Mouse (Mus musculus): ENCODE data around the gene S100a3.

The S100a3 gene

DNA sequence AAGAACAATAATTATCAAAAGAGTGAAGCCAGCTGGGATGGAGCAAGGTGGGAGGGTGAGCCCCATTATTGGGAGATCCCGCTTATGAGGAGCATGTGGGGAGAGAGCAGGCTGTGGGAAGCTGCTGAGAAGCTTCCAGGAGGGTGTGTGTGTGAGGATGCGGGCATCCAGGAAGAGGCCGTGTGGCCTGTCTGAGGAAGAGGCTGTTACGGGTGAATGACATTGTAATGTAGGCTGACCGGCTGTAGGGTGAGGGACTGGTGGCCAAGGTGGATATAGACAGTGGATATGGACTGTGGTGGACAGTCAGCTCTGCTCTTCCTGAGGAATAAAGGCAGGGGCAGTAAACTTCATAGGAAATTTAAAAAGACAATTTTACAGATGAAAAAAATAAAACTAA lies 65.1 kb downstream of the S100a3 start:
- no peak for DNase-seq (ENCODE audit: extremely low read depth, low read depth, low spot score)

DNA sequence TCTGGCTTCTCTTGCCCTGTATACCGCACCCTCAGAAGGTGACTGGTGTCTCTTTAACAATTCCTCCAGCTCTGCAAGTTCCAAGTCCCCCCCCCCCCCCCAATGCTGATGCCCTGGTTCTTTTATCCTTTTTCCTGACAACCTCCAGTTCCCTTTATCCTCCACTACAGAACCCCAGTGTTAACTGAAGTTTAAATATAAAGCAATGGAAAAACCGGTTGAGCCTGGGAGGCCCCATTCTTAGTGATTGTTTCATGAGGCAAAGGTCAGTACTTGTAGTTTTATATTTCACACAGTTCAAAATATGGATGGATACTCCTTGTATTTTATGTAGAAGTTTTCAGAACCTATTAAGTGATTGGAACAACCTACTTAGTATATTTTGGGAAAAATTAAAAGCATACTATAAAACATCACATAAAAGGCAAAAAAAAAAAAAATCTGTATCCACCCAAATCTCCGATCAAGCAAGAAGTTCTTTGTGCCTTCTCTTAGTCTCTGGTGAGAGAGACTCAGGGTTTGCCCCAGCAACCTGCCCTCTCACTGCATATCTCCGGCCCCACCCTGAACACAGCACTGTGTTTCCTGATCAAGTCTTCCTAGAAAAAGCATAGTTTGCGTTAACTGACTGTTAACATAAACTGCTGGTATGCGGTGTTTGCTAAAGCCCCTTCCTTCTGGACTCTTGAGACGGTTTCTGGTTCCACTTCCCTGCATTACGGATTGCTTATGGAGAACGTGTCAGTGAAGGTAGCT lies 66.1 kb downstream of the S100a3 start:
- DNase-seq (ENCODE audit: extremely low read depth, low read depth, low spot score) = no peak

DNA sequence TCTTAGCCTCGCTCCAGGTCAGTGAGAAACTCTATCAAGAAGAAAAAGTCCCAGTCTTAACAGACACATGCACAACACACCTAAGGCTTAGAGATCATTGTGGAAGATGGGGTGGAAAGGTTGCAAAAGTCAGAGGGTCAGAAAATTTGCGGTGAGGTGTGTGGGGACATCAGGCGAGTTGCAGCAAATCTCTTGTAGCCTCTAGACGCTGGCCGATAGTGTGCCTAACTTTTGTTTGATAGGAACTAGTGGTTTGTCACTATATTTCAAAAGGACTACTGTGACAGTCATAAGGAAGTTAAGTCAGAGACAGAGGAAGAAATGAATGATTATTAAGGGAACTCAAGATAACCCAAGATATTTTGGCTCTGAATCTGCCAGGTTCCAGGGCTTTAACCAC lies 67.0 kb downstream of the S100a3 start:
- no peak for DNase-seq (ENCODE audit: extremely low read depth, low read depth, low spot score)

DNA sequence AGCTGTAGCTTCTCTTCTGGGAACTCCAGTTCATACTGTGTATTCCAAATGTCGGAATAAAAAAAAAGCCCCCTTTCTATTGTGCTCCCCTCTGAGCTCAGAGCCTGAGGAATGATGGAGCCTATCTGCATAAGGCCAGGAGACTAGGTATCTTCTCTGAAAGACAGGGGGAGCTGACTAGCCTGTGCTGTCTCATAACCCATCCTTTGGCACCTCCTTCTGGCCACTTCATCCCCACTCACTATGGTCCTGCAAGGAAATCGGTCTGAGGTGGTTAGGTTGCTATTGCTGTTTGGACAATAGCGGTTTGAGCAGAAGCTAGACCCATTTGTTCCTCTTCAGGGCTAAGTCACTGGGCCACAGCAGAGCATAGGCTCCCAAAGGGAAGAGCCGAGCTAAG lies 67.4 kb downstream of the S100a3 start:
- DNase-seq (ENCODE audit: extremely low read depth, low read depth, low spot score) = no peak

DNA sequence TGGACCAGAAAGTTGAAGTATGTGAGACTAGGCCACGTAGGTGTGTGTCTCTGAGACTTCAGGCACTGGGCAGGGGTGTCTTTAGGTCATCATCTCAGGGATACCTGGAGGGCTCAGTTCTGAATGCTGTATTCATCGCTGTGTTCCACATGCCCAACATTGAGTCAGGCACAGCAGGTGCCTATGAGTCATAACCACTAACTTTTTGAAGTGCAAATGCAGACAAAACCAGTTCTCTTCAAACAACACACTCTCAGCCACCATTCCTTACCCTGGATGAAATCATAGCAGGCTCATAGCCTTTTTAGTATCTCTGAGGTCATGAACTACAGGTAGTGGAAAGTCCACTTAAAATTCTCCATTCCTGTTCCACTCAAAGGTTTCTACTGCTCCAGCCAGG lies 68.9 kb downstream of the S100a3 start:
- no peak for DNase-seq (ENCODE audit: extremely low read depth, low read depth, low spot score)

DNA sequence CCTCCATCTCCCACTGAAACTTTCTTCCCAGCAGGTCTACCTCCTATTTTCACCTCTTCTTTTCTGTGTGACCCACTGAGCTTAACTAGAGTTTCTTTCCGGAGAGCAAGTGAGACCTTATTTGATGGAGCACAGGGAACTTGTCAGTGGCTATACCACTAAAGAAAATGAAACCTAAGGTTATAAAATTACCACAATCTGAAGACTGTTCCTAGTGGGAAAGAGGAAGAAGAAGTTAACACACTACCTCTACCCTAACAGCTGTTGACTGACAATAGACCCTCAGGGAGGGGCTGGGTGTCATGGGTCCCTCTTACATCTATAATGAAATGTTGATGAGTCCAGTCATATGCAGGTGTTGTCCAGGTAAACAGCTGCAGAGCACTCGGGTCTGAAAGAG lies 71.6 kb downstream of the S100a3 start:
- no peak for DNase-seq (ENCODE audit: extremely low read depth, low read depth, low spot score)

DNA sequence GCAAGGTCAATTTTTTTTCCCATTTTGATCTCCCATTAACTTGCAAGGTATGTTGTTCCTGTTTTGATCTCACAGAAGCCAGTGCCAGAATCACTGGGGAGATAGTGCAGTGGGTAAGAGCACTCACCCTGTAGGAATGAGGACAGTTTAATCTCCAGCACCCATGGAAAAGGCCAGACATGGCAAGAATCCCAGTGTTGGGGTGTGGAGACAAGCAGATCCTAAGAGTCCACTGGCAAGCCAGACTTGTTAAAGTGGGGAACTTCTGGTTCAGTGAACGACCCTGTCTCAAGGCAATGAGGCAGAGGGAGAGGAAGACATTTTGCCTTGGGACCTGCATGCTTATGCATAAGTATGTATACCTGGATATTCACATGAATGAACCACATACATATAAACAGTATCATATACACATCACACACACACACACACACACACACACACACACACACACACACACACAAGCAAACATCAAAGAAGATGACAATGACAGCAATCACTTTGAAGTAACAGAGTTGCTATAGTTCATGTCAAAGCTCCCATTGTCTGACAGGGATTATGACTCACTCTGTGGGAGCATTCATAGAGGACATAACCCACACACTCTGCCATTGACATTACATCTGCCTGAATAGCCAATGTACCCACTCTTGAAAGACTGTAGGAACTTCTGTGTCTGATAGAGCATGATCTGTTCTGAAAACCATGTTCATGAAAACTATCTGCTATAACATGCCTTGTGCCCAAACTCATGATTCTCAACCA lies 78.3 kb downstream of the S100a3 start:
- DNase-seq (ENCODE audit: extremely low read depth, low read depth, low spot score) = peak; percentile 28

DNA sequence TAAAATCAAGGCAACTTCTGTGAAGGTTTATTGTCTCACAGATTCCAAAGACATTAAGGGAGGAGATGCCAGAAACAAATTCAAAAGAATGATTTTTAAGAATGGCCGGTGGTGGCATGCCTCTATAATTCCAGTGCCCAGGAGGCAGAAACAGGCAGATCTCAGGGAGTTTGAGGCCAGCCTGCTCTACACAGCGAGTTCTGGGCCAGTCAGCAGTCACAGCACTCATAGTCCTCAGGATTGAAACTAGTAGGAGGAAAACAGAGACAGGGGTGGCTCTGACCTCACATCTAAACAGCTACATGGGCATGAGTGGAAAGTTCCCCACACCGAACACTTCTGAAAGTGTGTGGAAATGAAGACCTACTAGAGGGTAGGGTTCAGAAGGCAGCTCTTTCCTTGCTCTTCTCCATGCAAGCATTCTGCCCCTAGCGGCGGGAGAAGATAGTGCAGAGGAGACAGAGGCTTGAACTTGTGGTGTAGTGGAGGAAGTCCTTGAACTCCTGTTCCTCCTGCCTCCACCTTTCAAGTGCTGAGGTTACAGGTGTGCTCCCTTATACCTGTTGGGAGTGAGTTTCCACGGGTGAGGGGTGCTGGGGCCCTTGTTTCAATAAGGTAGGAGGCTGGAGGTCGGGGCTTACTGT lies 79.3 kb downstream of the S100a3 start:
- DNase-seq (ENCODE audit: extremely low read depth, low read depth, low spot score) = no peak

DNA sequence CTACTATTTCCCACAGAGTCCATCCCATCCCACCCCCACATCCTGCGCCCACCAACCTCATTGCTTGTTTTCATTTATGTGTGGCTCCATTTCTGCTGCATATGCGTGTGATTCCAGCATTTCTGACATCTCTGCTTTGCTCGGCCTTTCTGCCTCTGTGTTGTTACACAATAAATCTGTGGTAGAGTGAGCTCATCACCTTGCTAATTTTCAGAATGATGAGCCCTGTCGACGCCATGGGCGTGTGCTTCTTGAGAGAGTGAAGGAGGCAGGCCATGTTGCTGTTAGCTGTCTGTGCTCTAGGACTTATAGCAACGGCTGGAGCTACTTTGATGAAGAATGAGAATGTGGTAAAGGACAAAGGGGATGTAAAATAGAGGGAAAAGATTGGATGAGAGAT lies 80.6 kb downstream of the S100a3 start:
- no peak for DNase-seq (ENCODE audit: extremely low read depth, low read depth, low spot score)

DNA sequence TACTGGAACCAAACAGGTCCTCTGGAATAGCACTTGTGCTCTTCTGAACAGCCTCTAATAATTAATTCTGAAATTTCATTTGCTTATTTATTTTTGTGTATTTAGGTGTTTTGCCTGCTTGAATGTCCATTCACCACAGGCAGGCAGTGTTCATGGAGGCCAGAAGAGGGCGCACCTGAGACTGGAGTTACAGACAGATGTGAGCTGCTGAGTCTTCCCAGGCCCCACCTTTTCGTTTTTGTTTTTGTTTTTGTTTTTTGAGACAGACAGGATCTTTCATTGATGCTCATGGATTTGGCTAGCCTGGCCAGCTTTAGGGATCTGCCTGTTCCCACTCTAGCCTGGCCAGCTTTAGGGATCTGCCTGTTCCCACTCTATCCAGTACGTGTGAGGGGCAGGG lies 83.8 kb downstream of the S100a3 start:
- DNase-seq (ENCODE audit: extremely low read depth, low read depth, low spot score) = no peak

DNA sequence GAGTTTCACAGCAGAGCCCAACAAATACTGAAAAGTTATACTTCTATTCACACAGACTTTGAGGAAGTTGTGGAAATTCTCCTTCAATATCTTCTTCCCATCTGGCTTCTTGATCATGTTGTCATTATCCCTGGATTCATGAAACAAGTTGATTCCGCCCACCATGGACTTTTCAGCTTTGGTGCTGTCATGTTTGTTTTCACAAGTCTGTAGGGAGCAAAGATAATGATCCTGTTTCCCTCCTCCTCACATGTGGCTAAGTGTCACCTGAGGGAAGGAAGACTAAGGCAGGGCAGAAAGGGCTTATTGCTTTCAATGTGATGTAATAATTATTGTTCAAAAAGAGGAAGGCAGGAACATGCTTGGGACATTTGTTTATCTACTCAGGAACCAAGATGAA lies 86.9 kb downstream of the S100a3 start:
- DNase-seq (ENCODE audit: extremely low read depth, low read depth, low spot score) = peak; percentile 75

DNA sequence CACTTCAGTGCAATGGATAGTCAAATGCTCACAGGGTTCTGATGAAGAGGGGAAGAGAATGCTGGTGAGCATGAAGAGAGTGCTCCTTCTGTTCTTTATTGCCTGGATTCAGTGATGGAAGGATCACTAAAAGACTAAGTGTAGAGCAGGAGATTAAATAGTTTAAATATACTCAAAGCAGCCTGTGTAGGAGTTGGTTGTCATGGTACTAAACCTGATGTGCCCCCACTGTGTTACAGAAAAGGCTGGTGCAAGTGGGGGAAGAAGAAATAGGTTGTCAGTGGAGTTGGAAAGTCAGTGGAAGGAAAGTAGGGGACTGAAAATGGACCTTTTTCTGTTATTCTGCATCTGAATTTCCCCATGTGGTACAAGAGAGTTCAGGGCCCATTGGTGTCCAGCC lies 88.6 kb downstream of the S100a3 start:
- no peak for DNase-seq (ENCODE audit: extremely low read depth, low read depth, low spot score)

DNA sequence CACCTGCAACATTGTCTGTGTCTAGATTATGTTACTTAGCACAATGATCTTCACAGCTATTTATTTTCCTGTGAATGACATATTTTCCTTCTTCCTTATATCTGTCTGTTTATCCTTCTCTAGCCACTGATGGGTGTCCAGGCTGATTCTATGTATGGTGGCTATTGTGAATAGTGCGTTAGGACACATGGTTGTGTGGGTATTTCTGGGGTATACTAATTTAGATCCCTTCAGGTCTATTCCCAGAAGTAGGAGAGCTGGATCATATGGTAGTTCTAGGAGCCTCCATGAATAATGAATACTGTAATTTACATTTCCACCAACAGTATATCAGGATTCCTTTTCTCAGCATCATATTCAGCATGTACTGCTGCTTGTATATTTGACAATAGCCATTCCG lies 89.5 kb downstream of the S100a3 start:
- DNase-seq (ENCODE audit: extremely low read depth, low read depth, low spot score) = no peak
